Mouse (Mus musculus) lung, embryonic 16.5 days (tissue): ENCODE measurements around the gene Unc5a. TPM values are rescaled to one million over a fixed set of nuclear protein-coding genes. Genes with fewer than 3 reads are reported as not detected.

ENCODE experiments used
- ATAC-seq: fragments of 200-750 bp; cut with Nextera tagmentation; 2 replicates; pipeline ENCODE4 v1.8.0; 2017; ENCODE audit warnings: low read depth, mild to moderate bottlenecking, moderate library complexity
- H3K27ac ChIP-seq: fragments of 300-500 bp; sonication (generic); 2 replicates; pipeline ENCODE4 v1.5.1; 2014; ENCODE audit warnings: mild to moderate bottlenecking, control low read depth, low read length
- H3K27me3 ChIP-seq: fragments of 300-500 bp; sonication (generic); 2 replicates; pipeline ENCODE4 v1.6.1; 2014; ENCODE audit warnings: low read depth, low read length, mixed read lengths; ENCODE audit not compliant: control insufficient read depth, insufficient read depth
- H3K36me3 ChIP-seq: fragments of 300-500 bp; sonication (generic); 2 replicates; pipeline ENCODE4 v1.6.1; 2014; ENCODE audit warnings: low read length; ENCODE audit not compliant: control insufficient read depth, insufficient read depth
- H3K4me1 ChIP-seq: fragments of 300-500 bp; sonication (generic); replicated peaks from 2 replicates; pipeline ENCODE4 v1.6.1; 2014; ENCODE audit warnings: low read length, mixed read lengths; ENCODE audit not compliant: control insufficient read depth, insufficient read depth
- H3K4me2 ChIP-seq: fragments of 300-500 bp; sonication (generic); 2 replicates; pipeline ENCODE4 v1.6.1; 2014; ENCODE audit warnings: low read depth, low read length, control low read depth
- H3K4me3 ChIP-seq: fragments of 300-500 bp; sonication (generic); 2 replicates; pipeline ENCODE4 v1.5.1; 2014; ENCODE audit warnings: mild to moderate bottlenecking, low read length, control low read depth
- H3K9ac ChIP-seq: fragments of 300-500 bp; sonication (generic); 2 replicates; pipeline ENCODE4 v1.6.1; 2014; ENCODE audit warnings: low read length, control low read depth
- H3K9me3 ChIP-seq: fragments of 300-500 bp; sonication (generic); 2 replicates; pipeline ENCODE4 v1.6.1; 2016; ENCODE audit warnings: low read length; ENCODE audit not compliant: control insufficient read depth
- WGBS: fragments of 180-500 bp; shearing (Covaris S2); extraction: QIAGEN DNeasy Blood & Tissue Kit; methylation state at CpG from one replicate; pipeline ENCODE4 v1.1.7; 2014; 5-methylcytosine and 5-hydroxymethylcytosine counted together
- polyA plus RNA-seq: library from polyadenylated mRNA; unstranded; fragments of >200 nt; fragmentation: Nextera tagmentation; extraction: Ambion mirVana; gene quantifications from 2 replicates; pipeline ENCODE4 v1.2.1, GENCODE M21; 2015

The Unc5a gene
- polyA plus RNA-seq: 4.3 TPM in 2 replicates

DNA sequence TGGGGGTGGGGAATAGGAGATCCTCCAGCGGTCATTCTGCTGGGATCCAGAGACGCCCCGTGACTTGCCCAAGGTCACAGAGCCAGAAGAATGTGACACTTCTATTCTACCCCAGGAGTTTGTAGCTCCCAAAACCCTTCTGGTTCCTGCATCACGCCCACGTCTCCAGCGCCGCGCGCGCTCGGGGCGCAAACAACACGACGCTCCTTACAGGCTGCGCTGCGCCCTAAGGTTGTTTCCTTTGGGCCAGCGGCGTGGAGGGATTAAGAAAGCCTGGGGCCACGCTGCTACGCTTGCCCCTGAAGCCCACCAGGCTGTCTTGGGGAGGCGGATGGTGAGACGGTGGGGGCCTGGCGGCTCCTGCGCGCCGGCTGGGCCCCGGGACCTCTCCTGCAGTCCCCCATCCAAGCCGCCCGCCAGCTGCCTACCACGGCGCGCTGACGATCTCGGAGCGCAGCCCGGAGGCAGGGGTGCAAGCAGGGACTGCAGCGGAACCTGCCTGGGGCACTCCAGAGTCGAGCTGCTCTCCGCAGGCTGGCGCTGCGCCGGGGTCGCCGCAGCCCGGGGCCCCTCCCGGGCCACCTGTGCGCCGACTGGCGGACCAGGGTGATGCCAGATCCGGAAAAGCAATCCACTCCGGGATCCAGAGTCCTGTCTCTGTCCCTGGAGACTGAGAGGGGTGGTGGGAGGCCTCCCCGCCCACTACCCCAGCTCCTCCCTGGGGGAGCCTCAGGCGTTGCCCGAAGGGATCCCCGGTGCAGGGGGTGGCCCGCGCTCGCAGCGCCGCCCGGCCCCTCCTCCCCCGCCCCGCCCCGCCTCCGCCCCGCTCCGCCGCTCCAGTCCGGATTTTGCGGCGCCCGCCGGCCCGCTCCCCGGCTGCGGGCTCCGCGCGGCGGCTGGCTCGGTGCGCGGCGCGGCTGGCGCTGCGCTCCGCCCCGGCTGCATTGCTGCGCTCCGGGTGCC lies at the start of gene Unc5a:
TSS of gene Unc5a (plus strand) at position 881 of the 963 bp plus-strand sequence.
- no peaks in the 10 kb centered on the region for H3K9me3 ChIP-seq
- H3K4me3 ChIP-seq: peak within 1 kb of the TSS; percentile 72
- H3K27me3 ChIP-seq: peaks cover 62% of the 10 kb centered on the region
- no peaks in the 10 kb centered on the region for H3K36me3 ChIP-seq
- H3K27ac ChIP-seq: no peak within 1 kb of the TSS
- H3K4me2 ChIP-seq: peak within 1 kb of the TSS; percentile 98
- peak; percentile 81 for ATAC-seq
- H3K9ac ChIP-seq: peak within 1 kb of the TSS; percentile 71
- H3K4me1 ChIP-seq: peaks cover 11% of the 10 kb centered on the region
- WGBS: 0% methylated on average over 67 of the region's 91 CpGs

DNA sequence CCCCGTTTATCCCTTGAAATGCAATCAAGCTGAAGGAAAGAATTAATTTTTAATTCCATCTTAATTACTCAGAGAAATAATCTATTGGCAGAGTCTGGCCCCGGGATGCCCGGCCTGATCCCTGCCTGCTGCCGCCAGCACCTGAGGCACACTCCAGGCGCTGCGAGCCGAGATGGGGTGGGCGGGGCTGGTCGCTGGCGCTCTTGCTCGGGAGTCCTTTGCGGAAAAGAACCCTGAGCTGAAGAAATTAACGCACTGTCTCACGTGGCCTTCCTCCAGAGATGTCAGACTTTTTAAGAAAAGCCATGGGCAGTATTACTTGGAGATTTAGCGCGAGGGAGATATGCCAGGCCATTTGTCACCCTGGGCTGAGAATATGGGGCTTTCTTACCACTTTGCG lies 37.2 kb upstream of the Unc5a start:
- H3K36me3 ChIP-seq: no peaks in the 10 kb centered on the region
- H3K9ac ChIP-seq: no peak overlapping the region
- no peaks in the 10 kb centered on the region for H3K9me3 ChIP-seq
- no peak overlapping the region for H3K27ac ChIP-seq
- peaks cover 10% of the 10 kb centered on the region; the same call in 1 of the 2 replicates for H3K27me3 ChIP-seq
- peaks cover 4% of the 10 kb centered on the region for H3K4me1 ChIP-seq
- no peak overlapping the region for H3K4me2 ChIP-seq
- WGBS: 4% methylated on average over 17 of the region's 17 CpGs
- H3K4me3 ChIP-seq: no peak overlapping the region
- ATAC-seq: no peak

DNA sequence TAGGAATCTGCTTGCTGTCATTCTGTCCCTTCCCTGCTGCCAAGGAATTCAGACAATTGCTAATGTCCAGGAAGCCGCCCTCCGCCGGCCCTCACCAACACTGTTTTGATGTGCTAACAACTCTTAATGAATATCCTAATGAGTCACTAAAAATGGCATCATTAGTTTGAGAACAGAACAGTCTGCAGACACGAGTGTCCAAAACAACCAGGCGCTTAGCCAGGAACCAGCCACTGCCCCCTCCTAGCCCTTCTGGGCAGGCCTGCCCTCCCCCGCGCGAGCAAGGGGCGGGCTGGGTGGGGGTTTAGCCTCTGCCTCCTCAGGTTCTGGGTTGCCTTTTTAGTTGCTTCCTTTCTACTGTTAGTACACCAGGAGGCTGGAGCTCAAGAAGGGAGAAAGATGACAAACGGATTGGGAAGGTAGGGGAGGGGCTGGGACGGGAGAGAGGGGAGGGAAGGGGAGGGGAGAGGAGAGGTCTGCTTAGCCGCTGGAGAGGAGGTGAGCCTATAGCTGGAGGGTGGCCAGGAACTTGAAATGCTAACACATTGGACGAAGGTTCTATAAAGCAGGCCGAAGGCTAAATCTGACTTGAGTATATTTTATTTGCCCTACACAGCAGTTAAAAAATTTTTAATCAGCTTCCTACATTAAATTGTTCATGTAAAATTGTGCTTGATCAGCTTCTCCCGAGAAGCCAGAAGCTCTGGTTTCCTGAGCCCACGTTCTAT lies 36.2 kb upstream of the Unc5a start:
- H3K4me1 ChIP-seq: peaks cover 4% of the 10 kb centered on the region
- H3K9me3 ChIP-seq: no peaks in the 10 kb centered on the region
- no peak for ATAC-seq
- H3K27me3 ChIP-seq: peaks cover 10% of the 10 kb centered on the region; the same call in 1 of the 2 replicates
- H3K9ac ChIP-seq: no peak overlapping the region
- H3K4me3 ChIP-seq: no peak overlapping the region
- WGBS: 12% methylated on average over 16 of the region's 16 CpGs
- H3K36me3 ChIP-seq: no peaks in the 10 kb centered on the region
- H3K4me2 ChIP-seq: no peak overlapping the region
- H3K27ac ChIP-seq: no peak overlapping the region

DNA sequence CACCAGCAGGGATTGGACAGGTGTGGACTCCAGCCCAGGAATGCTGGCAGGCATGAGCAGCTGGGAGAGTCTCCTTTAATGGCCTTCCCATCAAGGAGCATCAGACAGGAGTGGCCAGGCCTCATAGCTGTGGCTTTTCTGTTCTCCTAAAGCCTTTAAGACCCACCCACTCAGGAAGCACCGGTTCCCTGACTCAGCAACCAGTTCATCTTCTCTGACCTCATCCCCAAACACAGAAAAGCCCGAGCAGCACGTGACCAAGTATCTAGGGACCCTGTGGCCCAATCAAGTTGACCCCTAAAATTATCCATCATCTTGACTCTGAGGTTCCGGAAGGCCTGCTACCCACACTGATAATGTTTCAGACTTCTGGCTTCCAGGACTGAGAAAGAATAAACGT lies 32.6 kb upstream of the Unc5a start:
- H3K4me1 ChIP-seq: peaks cover 4% of the 10 kb centered on the region
- H3K4me2 ChIP-seq: no peak overlapping the region
- 54% methylated on average over 5 of the region's 5 CpGs for WGBS
- no peaks in the 10 kb centered on the region for H3K9me3 ChIP-seq
- no peaks in the 10 kb centered on the region for H3K36me3 ChIP-seq
- H3K27ac ChIP-seq: no peak overlapping the region
- peaks cover 6% of the 10 kb centered on the region; the same call in 1 of the 2 replicates for H3K27me3 ChIP-seq
- no peak overlapping the region for H3K9ac ChIP-seq
- ATAC-seq: no peak
- no peak overlapping the region for H3K4me3 ChIP-seq

DNA sequence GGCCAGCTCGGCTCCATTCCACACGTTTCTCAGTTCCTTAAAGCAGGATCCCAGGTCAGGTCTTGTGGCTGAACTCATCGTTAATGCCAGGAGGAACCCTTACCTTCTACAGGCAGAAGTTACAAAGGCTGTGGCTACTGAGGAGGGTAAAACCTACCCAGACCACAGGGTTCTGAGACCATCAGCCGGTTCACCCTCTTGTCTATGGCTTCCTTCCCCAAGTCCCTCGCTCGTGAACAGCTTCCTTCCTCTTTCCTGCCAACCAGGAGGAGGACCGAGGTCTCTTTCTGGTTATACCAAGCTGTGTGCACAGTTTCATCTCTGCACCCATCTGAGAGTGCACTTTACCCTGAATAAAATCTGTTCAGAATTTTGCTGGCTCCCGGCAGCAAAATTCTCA lies 30.3 kb upstream of the Unc5a start:
- 48% methylated on average over 8 of the region's 8 CpGs for WGBS
- ATAC-seq: no peak
- Histone ChIP-seq H3K4me1 (no peaks in the 10 kb centered on the region), H3K4me2 (no peak overlapping the region), H3K4me3 (no peak overlapping the region), H3K27me3 (no peaks in the 10 kb centered on the region), H3K36me3 (no peaks in the 10 kb centered on the region), H3K9me3 (no peaks in the 10 kb centered on the region), H3K9ac (no peak overlapping the region), H3K27ac (no peak overlapping the region)

DNA sequence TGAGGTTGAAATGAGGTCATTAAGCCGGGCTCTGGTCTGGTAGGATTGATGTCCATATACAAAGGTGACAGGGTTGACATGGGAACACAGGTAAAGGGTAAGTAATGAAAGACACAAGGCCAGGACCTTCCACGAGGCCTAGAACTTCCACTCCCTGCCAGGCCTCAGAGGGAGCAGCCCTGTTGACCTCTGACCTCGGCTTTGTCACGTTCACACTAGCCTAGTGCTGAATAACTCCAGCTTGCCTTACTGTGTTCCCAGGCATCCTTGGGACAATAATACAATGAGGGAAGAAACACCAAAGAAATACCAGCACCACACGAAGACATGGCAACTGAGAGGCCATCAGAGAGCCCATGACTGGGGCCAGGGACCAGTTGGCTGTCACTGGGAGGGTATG lies 29.5 kb upstream of the Unc5a start:
- Histone ChIP-seq H3K27me3 (no peaks in the 10 kb centered on the region), H3K4me1 (no peaks in the 10 kb centered on the region), H3K36me3 (no peaks in the 10 kb centered on the region), H3K27ac (no peak overlapping the region), H3K4me3 (no peak overlapping the region), H3K4me2 (no peak overlapping the region), H3K9ac (no peak overlapping the region), H3K9me3 (no peaks in the 10 kb centered on the region)
- no peak for ATAC-seq
- 28% methylated on average over 5 of the region's 5 CpGs for WGBS

DNA sequence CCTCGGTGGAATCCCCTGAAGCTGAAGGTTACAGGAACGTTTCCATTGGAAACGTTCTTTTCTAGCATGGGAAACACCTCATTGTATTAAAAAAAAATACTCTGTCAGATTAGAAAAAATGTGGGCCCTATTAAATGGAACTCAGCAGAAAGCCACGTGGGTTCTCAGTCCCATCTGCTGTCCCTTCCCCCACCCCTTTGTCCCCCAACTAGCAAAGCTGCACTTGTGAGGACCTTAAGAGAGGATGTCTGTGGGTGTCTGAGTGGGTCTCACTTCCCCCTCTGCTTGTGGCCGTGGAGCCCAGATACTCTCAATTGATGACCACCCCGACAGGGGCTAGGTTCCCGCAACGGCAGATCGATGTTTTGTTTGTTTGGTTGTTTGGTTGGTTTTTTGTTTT lies 27.5 kb upstream of the Unc5a start:
- Histone ChIP-seq H3K9ac (no peak overlapping the region), H3K4me1 (no peaks in the 10 kb centered on the region), H3K27me3 (no peaks in the 10 kb centered on the region), H3K4me3 (no peak overlapping the region), H3K9me3 (no peaks in the 10 kb centered on the region), H3K27ac (no peak overlapping the region), H3K36me3 (no peaks in the 10 kb centered on the region), H3K4me2 (no peak overlapping the region)
- ATAC-seq: no peak
- 75% methylated on average over 9 of the region's 9 CpGs for WGBS

DNA sequence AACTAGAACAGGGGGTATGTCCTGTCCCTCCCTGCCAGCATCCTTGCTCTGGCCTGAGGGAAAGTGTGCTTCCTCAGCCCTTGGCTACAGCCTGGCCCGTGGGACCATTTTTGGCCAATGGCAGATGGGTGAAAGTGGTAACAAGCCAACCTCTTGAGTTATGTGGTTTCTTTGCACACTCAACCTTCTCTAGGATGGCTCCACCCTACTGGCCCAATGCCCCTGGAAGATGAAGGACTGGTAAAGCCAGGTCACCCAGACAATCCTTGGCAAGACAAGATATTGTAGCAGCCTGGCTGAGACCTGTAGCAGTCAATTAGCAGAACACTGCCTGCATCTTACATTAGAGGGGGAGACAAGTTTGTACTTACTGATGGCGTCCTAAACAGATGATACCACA lies 25.5 kb upstream of the Unc5a start:
- Histone ChIP-seq H3K4me2 (no peak overlapping the region), H3K9ac (no peak overlapping the region), H3K4me1 (no peaks in the 10 kb centered on the region), H3K9me3 (no peaks in the 10 kb centered on the region), H3K4me3 (no peak overlapping the region), H3K27ac (no peak overlapping the region), H3K27me3 (no peaks in the 10 kb centered on the region), H3K36me3 (no peaks in the 10 kb centered on the region)
- 65% methylated on average over 2 of the region's 2 CpGs for WGBS
- no peak for ATAC-seq

DNA sequence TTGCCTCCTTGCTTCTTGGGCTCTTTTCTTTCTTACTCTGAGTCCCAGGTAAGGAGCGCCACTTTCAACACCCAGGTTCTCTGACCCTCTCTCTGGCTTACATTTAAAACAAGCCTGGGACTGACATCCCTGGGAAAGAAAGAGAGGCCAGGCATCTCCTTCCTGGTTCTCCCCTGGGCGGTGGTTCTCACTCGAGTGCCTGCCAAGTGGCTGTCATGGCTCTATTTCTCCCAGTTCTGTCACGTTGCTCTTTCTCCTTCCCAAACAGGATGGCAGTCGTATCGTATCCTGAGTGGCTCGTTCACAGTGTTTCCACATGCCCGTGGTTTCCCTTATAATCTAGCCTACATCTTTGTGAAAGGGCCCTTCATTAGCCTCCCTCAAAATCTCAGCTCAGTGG lies 23.7 kb upstream of the Unc5a start:
- no peaks in the 10 kb centered on the region for H3K4me1 ChIP-seq
- H3K27ac ChIP-seq: no peak overlapping the region
- H3K9ac ChIP-seq: no peak overlapping the region
- H3K4me2 ChIP-seq: no peak overlapping the region
- H3K36me3 ChIP-seq: no peaks in the 10 kb centered on the region
- ATAC-seq: no peak
- H3K27me3 ChIP-seq: no peaks in the 10 kb centered on the region
- 22% methylated on average over 8 of the region's 8 CpGs for WGBS
- H3K4me3 ChIP-seq: no peak overlapping the region
- no peaks in the 10 kb centered on the region for H3K9me3 ChIP-seq
